Mouse (Mus musculus) kidney, adult 2 months (tissue): ENCODE measurements around the gene Klhl8.

Source experiments
- CTCF ChIP-seq: fragments of 200-500 bp; conservative IDR thresholded peaks from 2 replicates; pipeline ENCODE4 v1.5.1; 2011; ENCODE audit warnings: low read depth, mild to moderate bottlenecking, control low read depth, low read length, moderate library complexity, mixed read lengths; ENCODE audit not compliant: insufficient read depth, insufficient read length
- POLR2A ChIP-seq: fragments of 200-500 bp; IDR thresholded peaks from one replicate; pipeline ENCODE4 v1.6.1; 2011; ENCODE audit warnings: low read depth, low read length, control low read depth

DNA sequence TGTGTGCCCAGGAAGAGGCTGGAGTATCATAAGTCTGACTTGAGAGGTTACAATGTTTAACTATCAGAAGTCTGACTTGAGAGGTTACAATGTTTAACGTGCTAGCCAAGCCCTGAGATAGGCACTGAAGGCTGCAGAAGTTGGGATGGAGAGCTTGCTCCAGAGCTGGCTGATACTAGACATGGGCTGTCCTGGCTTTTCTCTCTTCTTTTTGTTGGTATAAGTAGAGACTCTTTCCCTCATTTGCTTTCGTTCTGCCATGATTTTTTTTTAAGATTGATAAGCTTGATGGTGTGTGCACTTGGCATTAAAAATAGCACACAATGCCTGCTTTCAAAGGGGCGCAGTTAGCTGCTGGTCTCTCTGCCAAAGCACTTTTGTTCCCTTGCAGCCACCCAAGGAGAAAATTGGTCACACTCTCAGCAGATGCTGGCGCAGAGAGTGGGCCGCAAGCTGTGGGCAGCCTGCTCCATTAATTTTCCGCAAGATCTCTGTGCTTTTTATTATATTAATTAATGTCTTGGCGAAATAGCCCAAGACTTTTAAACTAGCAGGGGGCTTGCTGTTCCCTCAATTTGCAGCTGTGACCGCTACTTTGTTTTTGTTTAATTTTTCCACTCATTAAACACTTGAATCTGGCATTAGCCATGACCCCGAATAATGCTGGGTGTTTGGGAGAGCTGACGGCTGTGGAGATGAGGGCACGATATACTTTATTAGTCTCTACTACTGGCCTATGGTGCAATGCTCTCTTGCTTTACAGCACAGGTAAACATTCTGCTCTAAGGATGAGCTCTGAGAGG lies 27.7 kb upstream of the Klhl8 start:
- TF ChIP-seq CTCF (no peak), POLR2A (no peak)
